Mouse (Mus musculus) testis, adult 2 months (tissue): Measurements from ENCODE around the gene Dgcr8.

Experiments
- CTCF ChIP-seq: fragments of 200-500 bp; IDR thresholded peaks from 2 replicates; pipeline ENCODE4 v1.5.1; 2012; ENCODE audit warnings: low read depth, mild to moderate bottlenecking, inconsistent platforms, low read length, moderate library complexity; ENCODE audit not compliant: control insufficient read depth, insufficient read depth, insufficient replicate concordance
- POLR2A ChIP-seq: fragments of 200-500 bp; IDR thresholded peaks from 2 replicates; pipeline ENCODE4 v1.6.1; 2012; ENCODE audit warnings: low read depth, mild to moderate bottlenecking, inconsistent platforms, low read length, moderate library complexity; ENCODE audit not compliant: control insufficient read depth

GRCm38 (mm10) chr16:18321443-18321842 lies 32.4 kb upstream of the Dgcr8 start:
- TF ChIP-seq CTCF, result no peak
- no peak for TF ChIP-seq POLR2A
